Mouse (Mus musculus): ENCODE results near the gene Atf7. TPM values are rescaled to one million over a fixed set of nuclear protein-coding genes. Genes with fewer than 3 reads are reported as not detected.

The Atf7 gene
- polyA plus RNA-seq, 1 experiment from 2014 or later = 43.5 TPM

DNA sequence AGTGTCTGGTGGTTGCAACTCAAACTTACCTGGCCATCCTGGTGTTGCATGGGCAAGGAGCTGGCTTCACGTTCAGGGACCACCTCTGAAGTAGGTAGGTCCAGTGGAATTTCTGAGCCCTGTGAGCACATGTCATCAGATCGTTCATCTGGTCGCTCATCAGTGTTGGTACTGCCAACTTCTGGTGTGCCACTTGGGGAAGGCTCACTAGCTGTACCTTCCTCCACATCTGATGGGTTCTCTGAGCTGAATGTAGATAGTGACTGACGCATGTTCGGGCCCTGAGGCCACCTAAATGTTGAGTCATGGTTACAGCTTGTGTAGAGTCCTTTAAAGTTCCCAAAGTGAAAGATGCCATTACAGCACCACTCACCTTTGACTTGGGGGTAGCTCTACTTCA is 124.8 kb downstream of the Atf7 start:
- Histone ChIP-seq H3K36me3 (ENCODE audit: insufficient read depth) (peaks cover 99% of the 10 kb centered on the region), H3K9me3 (ENCODE audit: low read depth, low read length) (no peaks in the 10 kb centered on the region), H3K4me2 (no peak overlapping the region), H3K27me3 (ENCODE audit: insufficient read depth, low read length) (no peaks in the 10 kb centered on the region), H3K4me1 (ENCODE audit: insufficient read depth) (no peaks in the 10 kb centered on the region), H3K4me3 (ENCODE audit: low read depth, low read length) (no peak overlapping the region), H3K27ac (ENCODE audit: low read depth) (no peak overlapping the region), H3K9ac (no peak overlapping the region)
- no peak for TF ChIP-seq CTCF (IDR thresholded peaks at IDR 0.05; ENCODE audit: low read depth)
- 81% methylated on average over 5 of the region's 5 CpGs for WGBS
- ATAC-seq (ENCODE audit: insufficient read depth) (no peak), DNase-seq (no peak)

DNA sequence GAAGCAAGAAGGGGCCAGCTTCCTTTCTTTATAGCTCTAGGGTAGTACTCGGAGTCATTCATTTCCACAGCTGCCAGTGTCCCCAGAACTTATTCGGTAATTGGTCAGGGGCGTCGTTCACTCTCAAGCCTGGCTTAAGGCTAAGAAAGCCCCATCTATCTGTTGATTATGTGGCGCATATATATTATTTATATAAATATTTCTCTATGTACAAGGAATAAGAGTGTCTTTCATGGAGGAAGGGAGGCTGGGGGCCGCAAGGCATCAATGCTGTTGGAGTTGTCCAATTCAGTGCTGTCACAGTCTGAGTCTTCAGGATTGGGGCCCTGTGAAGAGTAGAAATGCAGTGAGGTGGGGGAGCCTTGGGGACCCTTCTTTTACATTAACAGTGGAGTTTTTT is 125.4 kb downstream of the Atf7 start:
- WGBS = 87% methylated on average over 6 of the region's 6 CpGs
- Histone ChIP-seq H3K4me1 (ENCODE audit: insufficient read depth) (no peaks in the 10 kb centered on the region), H3K4me3 (ENCODE audit: low read depth, low read length) (no peak overlapping the region), H3K9me3 (ENCODE audit: low read depth, low read length) (no peaks in the 10 kb centered on the region), H3K9ac (no peak overlapping the region), H3K27ac (ENCODE audit: low read depth) (no peak overlapping the region), H3K36me3 (ENCODE audit: insufficient read depth) (peaks cover 98% of the 10 kb centered on the region), H3K4me2 (no peak overlapping the region), H3K27me3 (ENCODE audit: insufficient read depth, low read length) (no peaks in the 10 kb centered on the region)
- DNase-seq = no peak
- no peak for TF ChIP-seq CTCF (IDR thresholded peaks at IDR 0.05; ENCODE audit: low read depth)
- ATAC-seq (ENCODE audit: insufficient read depth) = no peak

DNA sequence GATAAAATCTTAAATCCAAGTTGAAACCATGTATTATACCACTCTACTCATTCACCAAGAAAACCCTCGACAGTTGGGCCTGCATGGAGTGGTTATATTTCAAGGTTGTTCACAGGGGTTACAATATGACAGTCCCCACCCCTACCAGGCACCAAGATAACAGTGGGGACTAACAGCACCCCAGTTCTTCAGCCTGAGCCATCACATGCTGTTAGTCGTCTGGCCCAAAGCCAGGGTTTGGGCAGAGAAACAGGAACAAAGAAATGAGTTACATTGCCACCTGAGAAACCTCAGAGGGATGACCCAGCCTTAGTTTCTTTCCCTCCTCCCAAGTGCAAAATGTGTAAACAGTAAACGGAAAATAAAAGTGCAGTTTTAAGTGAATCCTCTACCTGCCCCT is 125.9 kb downstream of the Atf7 start:
- Histone ChIP-seq H3K9ac (no peak overlapping the region), H3K9me3 (ENCODE audit: low read depth, low read length) (no peaks in the 10 kb centered on the region), H3K4me1 (ENCODE audit: insufficient read depth) (no peaks in the 10 kb centered on the region), H3K27me3 (ENCODE audit: insufficient read depth, low read length) (no peaks in the 10 kb centered on the region), H3K27ac (ENCODE audit: low read depth) (no peak overlapping the region), H3K4me2 (no peak overlapping the region), H3K36me3 (ENCODE audit: insufficient read depth) (peaks cover 98% of the 10 kb centered on the region), H3K4me3 (ENCODE audit: low read depth, low read length) (no peak overlapping the region)
- no peak for DNase-seq
- no peak for ATAC-seq (ENCODE audit: insufficient read depth)
- no peak for TF ChIP-seq CTCF (IDR thresholded peaks at IDR 0.05; ENCODE audit: low read depth)
- 73% methylated on average over 3 of the region's 3 CpGs for WGBS

DNA sequence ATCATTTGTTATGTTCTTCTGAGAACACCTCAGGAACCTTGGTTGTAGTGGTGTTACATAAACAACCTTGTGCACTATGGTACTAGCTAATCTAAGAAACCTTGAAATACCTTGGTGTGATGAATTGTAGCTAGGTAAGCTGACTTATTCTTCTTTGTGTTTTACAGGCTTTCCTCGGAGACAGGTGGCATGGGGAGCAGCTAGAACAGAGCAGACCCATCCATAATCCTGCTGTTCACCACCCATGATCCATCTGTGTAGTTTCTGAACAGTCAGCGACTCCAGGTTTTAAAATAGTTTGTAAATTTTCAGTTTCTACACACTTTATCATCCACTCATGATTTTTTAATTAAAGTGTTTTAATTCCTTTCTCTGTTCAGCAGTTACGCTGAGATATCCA is 126.9 kb downstream of the Atf7 start:
- WGBS = 90% methylated on average over 3 of the region's 3 CpGs
- ATAC-seq (ENCODE audit: insufficient read depth) (no peak), DNase-seq (no peak)
- Histone ChIP-seq H3K36me3 (ENCODE audit: insufficient read depth) (peaks cover 98% of the 10 kb centered on the region), H3K27ac (ENCODE audit: low read depth) (no peak overlapping the region), H3K9ac (no peak overlapping the region), H3K4me2 (no peak overlapping the region), H3K9me3 (ENCODE audit: low read depth, low read length) (no peaks in the 10 kb centered on the region), H3K4me1 (ENCODE audit: insufficient read depth) (no peaks in the 10 kb centered on the region), H3K27me3 (ENCODE audit: insufficient read depth, low read length) (no peaks in the 10 kb centered on the region), H3K4me3 (ENCODE audit: low read depth, low read length) (no peak overlapping the region)
- no peak for TF ChIP-seq CTCF (IDR thresholded peaks at IDR 0.05; ENCODE audit: low read depth)

DNA sequence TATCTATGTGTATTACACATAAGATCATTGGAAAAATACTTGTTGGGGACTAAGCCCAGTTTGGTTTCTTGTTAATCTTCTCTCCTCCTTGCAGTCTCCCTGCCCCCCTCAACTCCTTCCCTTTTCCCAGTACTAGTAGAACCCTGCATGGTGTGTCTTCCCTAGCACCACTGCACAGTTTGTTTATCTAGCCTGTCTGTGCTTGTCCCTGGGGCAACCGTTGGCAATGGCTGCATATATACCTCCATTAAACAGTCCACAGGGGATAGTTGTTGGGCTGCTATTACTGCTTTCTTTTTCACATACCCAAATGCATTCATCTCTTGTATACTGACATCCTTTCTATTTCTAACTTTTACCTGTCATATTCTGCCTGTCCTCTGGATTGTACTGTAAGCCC is 137.6 kb downstream of the Atf7 start:
- Histone ChIP-seq H3K27me3 (ENCODE audit: insufficient read depth, low read length) (no peaks in the 10 kb centered on the region), H3K27ac (ENCODE audit: low read depth) (no peak overlapping the region), H3K9me3 (ENCODE audit: low read depth, low read length) (no peaks in the 10 kb centered on the region), H3K4me1 (ENCODE audit: insufficient read depth) (no peaks in the 10 kb centered on the region), H3K4me3 (ENCODE audit: low read depth, low read length) (no peak overlapping the region), H3K9ac (no peak overlapping the region), H3K36me3 (ENCODE audit: insufficient read depth) (peaks cover 88% of the 10 kb centered on the region), H3K4me2 (no peak overlapping the region)
- DNase-seq = no peak
- no peak for TF ChIP-seq CTCF (IDR thresholded peaks at IDR 0.05; ENCODE audit: low read depth)
- no peak for ATAC-seq (ENCODE audit: insufficient read depth)
- WGBS = 59% methylated on average over 1 of the region's 1 CpGs

DNA sequence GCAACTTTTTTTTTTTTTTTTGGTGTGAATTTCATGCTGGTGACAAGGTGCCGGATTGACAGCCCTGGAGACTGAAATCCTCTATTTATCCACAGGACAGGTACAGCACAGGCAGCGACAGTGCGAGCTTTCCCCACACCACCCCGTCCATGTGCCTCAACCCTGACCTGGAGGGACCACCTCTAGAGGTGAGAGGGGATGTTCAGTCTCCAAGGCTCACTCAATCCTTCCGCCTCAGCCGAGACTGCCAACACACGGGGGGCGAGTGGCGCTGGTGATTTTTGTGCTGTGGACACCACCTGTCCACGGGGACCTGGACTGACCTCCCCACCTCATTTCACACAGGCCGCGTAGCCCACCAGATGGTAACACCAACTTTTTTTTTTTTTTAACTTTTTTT is 139.4 kb downstream of the Atf7 start:
- H3K9ac ChIP-seq = no peak overlapping the region
- no peak for TF ChIP-seq CTCF (IDR thresholded peaks at IDR 0.05; ENCODE audit: low read depth)
- peaks cover 92% of the 10 kb centered on the region for H3K36me3 ChIP-seq (ENCODE audit: insufficient read depth)
- no peaks in the 10 kb centered on the region for H3K4me1 ChIP-seq (ENCODE audit: insufficient read depth)
- H3K4me3 ChIP-seq (ENCODE audit: low read depth, low read length) = no peak overlapping the region
- no peaks in the 10 kb centered on the region for H3K9me3 ChIP-seq (ENCODE audit: low read depth, low read length)
- DNase-seq (no peak), ATAC-seq (ENCODE audit: insufficient read depth) (no peak)
- no peaks in the 10 kb centered on the region for H3K27me3 ChIP-seq (ENCODE audit: insufficient read depth, low read length)
- 85% methylated on average over 12 of the region's 12 CpGs for WGBS
- H3K4me2 ChIP-seq = no peak overlapping the region
- no peak overlapping the region for H3K27ac ChIP-seq (ENCODE audit: low read depth)

DNA sequence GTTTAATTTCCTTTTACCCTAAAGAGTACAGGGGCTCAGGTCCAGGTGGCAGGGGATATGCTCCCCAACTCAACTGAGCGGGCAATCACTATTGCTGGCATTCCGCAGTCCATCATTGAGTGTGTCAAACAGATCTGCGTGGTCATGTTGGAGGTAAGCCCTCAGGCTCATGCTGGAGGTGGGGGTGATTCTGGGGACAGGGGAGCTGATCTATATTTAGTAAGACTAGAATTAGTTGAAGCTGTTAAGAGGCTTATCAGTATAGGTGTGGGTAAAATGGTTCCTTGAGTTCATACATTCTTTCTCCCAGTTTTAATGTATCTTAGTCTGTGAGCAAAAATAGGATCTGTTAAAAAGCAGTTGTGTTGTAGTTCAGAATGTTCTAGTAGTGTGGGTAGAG is 142.1 kb downstream of the Atf7 start:
- DNase-seq (no peak), ATAC-seq (ENCODE audit: insufficient read depth) (no peak)
- no peak overlapping the region for H3K9ac ChIP-seq
- no peak overlapping the region for H3K4me2 ChIP-seq
- no peaks in the 10 kb centered on the region for H3K27me3 ChIP-seq (ENCODE audit: insufficient read depth, low read length)
- no peak for TF ChIP-seq CTCF (IDR thresholded peaks at IDR 0.05; ENCODE audit: low read depth)
- no peak overlapping the region for H3K27ac ChIP-seq (ENCODE audit: low read depth)
- no peak overlapping the region for H3K4me3 ChIP-seq (ENCODE audit: low read depth, low read length)
- H3K36me3 ChIP-seq (ENCODE audit: insufficient read depth) = peaks cover 90% of the 10 kb centered on the region
- WGBS = 84% methylated on average over 3 of the region's 3 CpGs
- H3K9me3 ChIP-seq (ENCODE audit: low read depth, low read length) = no peaks in the 10 kb centered on the region
- no peaks in the 10 kb centered on the region for H3K4me1 ChIP-seq (ENCODE audit: insufficient read depth)

MicroRNAs encoded within 50 kb of the gene (microRNA counts, 519-probe panel; counts per million panel counts)
- microRNA mmu-miR-688 = 1,668 counts per million, percentile 13 among the panel's probes with 10 or more counts

Small RNAs within 50 kb of the gene (microRNA-seq; reads per million reads assigned to microRNA genes)
- gene Mir688 (ENCODE audit: borderline number of aligned reads) = not detected

Other genes starting within 250 kb of the Atf7 start
- gene Sp1, start 219.3 kb downstream of the Atf7 start, polyA plus RNA-seq (2014; fragmentation: Nextera tagmentation; extraction: Ambion mirVana) = 15.3 and 16.1 TPM in 2 replicates
- gene Amhr2, start 180.1 kb downstream of the Atf7 start, polyA plus RNA-seq (2014; fragmentation: Nextera tagmentation; extraction: Ambion mirVana) = 0.21 and 0.85 TPM in 2 replicates
- gene Prr13, start 166.4 kb downstream of the Atf7 start, polyA plus RNA-seq (2014; fragmentation: Nextera tagmentation; extraction: Ambion mirVana) = 70.9 and 73.8 TPM in 2 replicates
- gene Pcbp2, start 154.9 kb downstream of the Atf7 start, polyA plus RNA-seq (2014; fragmentation: Nextera tagmentation; extraction: Ambion mirVana) = 280 and 281 TPM in 2 replicates
- not detected in 2 replicates for gene Gm10337, start 121.7 kb downstream of the Atf7 start, polyA plus RNA-seq (2014; fragmentation: Nextera tagmentation; extraction: Ambion mirVana)
- gene Map3k12, start 108.4 kb downstream of the Atf7 start, polyA plus RNA-seq (2014; fragmentation: Nextera tagmentation; extraction: Ambion mirVana) = 13.2 and 13.9 TPM in 2 replicates
- gene Tarbp2, start 107.3 kb downstream of the Atf7 start, polyA plus RNA-seq (2014; fragmentation: Nextera tagmentation; extraction: Ambion mirVana) = 74.5 and 81.2 TPM in 2 replicates
- gene Npff, start 100.5 kb downstream of the Atf7 start, polyA plus RNA-seq (2014; fragmentation: Nextera tagmentation; extraction: Ambion mirVana) = 1.9 and 2.9 TPM in 2 replicates
- not detected in 2 replicates for gene Gm28047, start 397 bp downstream of the Atf7 start, polyA plus RNA-seq (2014; fragmentation: Nextera tagmentation; extraction: Ambion mirVana)
- gene Atp5g2, start 46.9 kb upstream of the Atf7 start, polyA plus RNA-seq (2014; fragmentation: Nextera tagmentation; extraction: Ambion mirVana) = 94.8 and 97.4 TPM in 2 replicates
- 35.5 and 36.4 TPM in 2 replicates for gene Calcoco1, start 96.7 kb upstream of the Atf7 start, polyA plus RNA-seq (2014; fragmentation: Nextera tagmentation; extraction: Ambion mirVana)